In genomic region chr4:95346722-95347197, GRCm38 (mm10) we compare ENCODE assay signal across 7 mouse cellular contexts.
DNase-seq lines count a peak whose midpoint lies in the region; ATAC-seq and TF ChIP-seq lines count a peak whose summit lies in the region.

No protein-coding gene starts in this region.

- no peak for TF ChIP-seq CTCF in midbrain, postnatal 0 days (IDR thresholded peaks at IDR 0.05)

- no peak overlapping the region for H3K4me3 ChIP-seq in hindbrain, embryonic 15.5 days
- no peak overlapping the region for H3K4me3 ChIP-seq in midbrain, postnatal 0 days (ENCODE audit: low read depth, low read length)

- H3K27ac ChIP-seq in hindbrain, embryonic 15.5 days (replicated peaks) = no peak overlapping the region
- no peak overlapping the region for H3K27ac ChIP-seq in midbrain, postnatal 0 days (ENCODE audit: low read depth, low read length)

- peak; percentile 24 for DNase-seq in right cerebral cortex, adult 18-20 months
- no peak for DNase-seq in right cerebral cortex, postnatal 25 days
- peak; percentile 64 to 67 for DNase-seq in layer of hippocampus, postnatal 10 days (ENCODE audit: low spot score in 2 of 2)
- DNase-seq in midbrain, postnatal 0 days (ENCODE audit: low spot score) = peak; percentile 76
- no peak for DNase-seq in spleen, postnatal 36 days (ENCODE audit: low spot score in 2 of 2)
- DNase-seq in thymus, postnatal 36 days = no peak

- ATAC-seq in hindbrain, embryonic 15.5 days (ENCODE audit: low FRiP score, low read depth) = peak; percentile 75
- ATAC-seq in midbrain, postnatal 0 days (ENCODE audit: low FRiP score) = no peak

- H3K9ac ChIP-seq in hindbrain, embryonic 15.5 days = no peak overlapping the region
- no peak overlapping the region for H3K9ac ChIP-seq in midbrain, postnatal 0 days (replicated peaks; ENCODE audit: low read length, poor library complexity, severe bottlenecking)

- no peaks in the 10 kb centered on the region for H3K36me3 ChIP-seq in hindbrain, embryonic 15.5 days
- no peaks in the 10 kb centered on the region for H3K36me3 ChIP-seq in midbrain, postnatal 0 days (ENCODE audit: insufficient read depth, low read length)

- no peak overlapping the region for H3K4me2 ChIP-seq in hindbrain, embryonic 15.5 days
- H3K4me2 ChIP-seq in midbrain, postnatal 0 days (ENCODE audit: low read depth, low read length, poor library complexity, severe bottlenecking) = no peak overlapping the region

- H3K27me3 ChIP-seq in hindbrain, embryonic 15.5 days = no peaks in the 10 kb centered on the region
- H3K27me3 ChIP-seq in midbrain, postnatal 0 days (ENCODE audit: insufficient read depth, low read length) = no peaks in the 10 kb centered on the region

- no peaks in the 10 kb centered on the region for H3K9me3 ChIP-seq in hindbrain, embryonic 15.5 days
- H3K9me3 ChIP-seq in midbrain, postnatal 0 days (ENCODE audit: low read length) = no peaks in the 10 kb centered on the region

- 35% methylated on average over 3 of the region's 3 CpGs for WGBS in hindbrain, embryonic 15.5 days
- 46% methylated on average over 3 of the region's 3 CpGs for WGBS in midbrain, postnatal 0 days

- H3K4me1 ChIP-seq in hindbrain, embryonic 15.5 days (replicated peaks) = peaks cover 9% of the 10 kb centered on the region; the same call in 1 of the 2 replicates
- H3K4me1 ChIP-seq in midbrain, postnatal 0 days (ENCODE audit: insufficient read depth, low read length) = no peaks in the 10 kb centered on the region

Comparison
In these comparisons a context has a peak if more than half of its experiments do, and no peak if none do; other contexts are left out.
1. DNase-seq: peak in right cerebral cortex, adult 18-20 months (single experiment), layer of hippocampus, postnatal 10 days (2 of 2) and midbrain, postnatal 0 days (single experiment); none in right cerebral cortex, postnatal 25 days (single experiment), spleen, postnatal 36 days (0 of 2) and thymus, postnatal 36 days (0 of 2).